Mouse (Mus musculus): ENCODE measurements at regions not wholly inside any gene's neighbourhood (a gene's known extent, or its start where the extent isn't known, plus 50 kb on each side); places are given as distances from the start of the nearest gene placed in this dataset.

DNA sequence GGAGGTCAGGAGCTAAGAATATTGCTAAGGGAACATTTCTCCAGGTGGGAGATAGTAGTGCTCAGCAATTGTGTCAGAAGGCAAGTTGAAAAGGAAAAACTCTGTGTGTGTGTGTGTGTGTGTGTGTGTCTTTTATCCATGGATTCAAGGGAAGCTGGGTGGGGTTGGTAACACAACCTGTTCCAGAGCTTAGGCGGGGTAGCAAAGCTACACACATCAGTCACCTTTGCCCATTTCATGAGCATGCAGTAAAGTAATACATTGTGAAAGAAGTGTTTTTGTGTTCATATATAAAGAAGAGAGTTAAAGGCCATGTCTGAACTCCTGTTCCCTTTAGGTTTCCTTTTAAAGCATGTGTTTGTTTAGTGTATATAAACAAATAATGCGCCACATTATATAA, 128.2 kb downstream of the Ddx11 start:
- TF ChIP-seq CTCF (IDR thresholded peaks at IDR 0.05; ENCODE audit: low read depth) (no peak), EP300 (IDR thresholded peaks at IDR 0.05; ENCODE audit: low read depth) (no peak)

Data from heart, postnatal 0 days (tissue).